22 mouse cellular contexts compared by ENCODE assay signal in the genomic region with DNA sequence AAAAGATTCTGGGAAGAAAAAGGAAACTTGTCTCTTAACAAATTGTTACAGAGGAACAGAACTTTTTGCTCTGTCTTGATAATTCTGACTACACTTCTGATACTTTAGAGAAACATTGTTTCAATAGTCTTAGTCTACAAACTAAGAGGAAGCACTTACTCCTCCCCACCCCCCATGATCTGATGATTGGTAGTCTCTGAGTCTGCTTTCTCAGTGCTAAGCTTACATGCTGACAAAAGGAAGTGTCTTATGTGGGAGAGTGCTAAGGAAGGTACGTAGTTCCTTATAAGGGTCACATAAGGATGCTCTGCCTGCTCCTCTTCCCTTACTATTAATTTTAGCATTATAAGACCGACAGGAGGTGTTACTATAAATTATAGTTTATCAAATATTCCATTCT. TPM values are rescaled to one million over a fixed set of nuclear protein-coding genes. Genes with fewer than 3 reads are reported as not detected.
DNase-seq lines count a peak whose midpoint lies in the region; ATAC-seq and TF ChIP-seq lines count a peak whose summit lies in the region.
"Had no signal": no experiment of that assay in that cellular context is flagged by ENCODE, and none has a peak within 500 bp of the region (broad histone marks: within the 10 kb centered on the region; RNA-seq: fewer than 3 reads in every experiment).

No protein-coding gene starts in this region.

- H3K36me3 ChIP-seq in thymus, adult 2 months (ENCODE audit: control insufficient read depth, insufficient read depth, low read length): no peaks in the 10 kb centered on the region
- H3K36me3 ChIP-seq in MEL (ENCODE audit: control insufficient read depth in 1 of 2, insufficient read depth in 2 of 2, low read length in 2 of 2): peaks cover 11 to 81% of the 10 kb centered on the region in 2 experiments
- peaks cover 5% of the 10 kb centered on the region; the same call in 1 of the 2 replicates for H3K36me3 ChIP-seq in liver, embryonic 11.5 days (ENCODE audit: control insufficient read depth, insufficient read depth, low read length)
- no peaks in the 10 kb centered on the region for H3K36me3 ChIP-seq in hindbrain, embryonic 11.5 days (ENCODE audit: control insufficient read depth, insufficient read depth, low read length)
- H3K36me3 ChIP-seq in kidney, embryonic 15.5 days: 0 out of 2 replicates have a peak, but pooled peaks cover 4% of the 10 kb centered on the region
- H3K36me3 ChIP-seq: embryonic facial prominence, embryonic 15.5 days; hindbrain, embryonic 15.5 days; midbrain, embryonic 12.5 days had no signal

- ATAC-seq in liver, embryonic 11.5 days (replicated peaks; ENCODE audit: low FRiP score): no peak
- peak; percentile 56; the same call in 1 of the 2 replicates for ATAC-seq in neutrophil, adult 5-6 weeks (ENCODE audit: extremely low read depth, insufficient number of reproducible peaks, low FRiP score, poor library complexity, severe bottlenecking)
- no peak for ATAC-seq in hindbrain, embryonic 11.5 days (ENCODE audit: low FRiP score)
- ATAC-seq in kidney, embryonic 15.5 days (replicated peaks; ENCODE audit: low FRiP score): no peak
- ATAC-seq: forebrain, embryonic 14.5 days had no signal

- no peaks in the 10 kb centered on the region for H3K4me1 ChIP-seq in thymus, adult 2 months (replicated peaks; ENCODE audit: control insufficient read depth, insufficient read depth, low read length)
- H3K4me1 ChIP-seq in MEL (ENCODE audit: control insufficient read depth in 1 of 2, insufficient read depth in 2 of 2, low read length in 2 of 2): peaks cover 32 to 51% of the 10 kb centered on the region in 2 experiments
- peaks cover 40% of the 10 kb centered on the region for H3K4me1 ChIP-seq in liver, embryonic 11.5 days (replicated peaks; ENCODE audit: control insufficient read depth, insufficient read depth, low read length)
- H3K4me1 ChIP-seq in hindbrain, embryonic 11.5 days (replicated peaks; ENCODE audit: control insufficient read depth, insufficient read depth, low read length): no peaks in the 10 kb centered on the region
- peaks cover 2% of the 10 kb centered on the region; the same call in 1 of the 2 replicates for H3K4me1 ChIP-seq in kidney, embryonic 15.5 days
- H3K4me1 ChIP-seq: limb, embryonic 12.5 days had no signal

- TF ChIP-seq RAD21 in MEL (IDR thresholded peaks at IDR 0.05; ENCODE audit: low read depth, low read length): no peak

- 29% methylated on average over 2 of the region's 2 CpGs for WGBS in thymus, adult 2 months
- 66% methylated on average over 2 of the region's 2 CpGs for WGBS in liver, embryonic 11.5 days
- whole genome bisulfite sequencing in hindbrain, embryonic 11.5 days: 98% methylated on average over 2 of the region's 2 CpGs
- 86% methylated on average over 2 of the region's 2 CpGs for WGBS in kidney, embryonic 15.5 days

- H3K4me2 ChIP-seq in liver, embryonic 11.5 days: peak overlapping the region; percentile 17; the same call in 1 of the 2 replicates
- no peak overlapping the region for H3K4me2 ChIP-seq in hindbrain, embryonic 11.5 days (replicated peaks; ENCODE audit: low read depth, low read length)
- H3K4me2 ChIP-seq in kidney, embryonic 15.5 days: no peak overlapping the region
- H3K4me2 ChIP-seq: embryonic facial prominence, embryonic 15.5 days; hindbrain, embryonic 15.5 days; limb, embryonic 12.5 days; lung, embryonic 14.5 days; midbrain, embryonic 12.5 days had no signal

- H3K9me3 ChIP-seq in MEL (replicated peaks; ENCODE audit: insufficient read depth, low read length): no peaks in the 10 kb centered on the region
- H3K9me3 ChIP-seq in liver, embryonic 11.5 days (ENCODE audit: control insufficient read depth, low read length): no peaks in the 10 kb centered on the region
- H3K9me3 ChIP-seq in hindbrain, embryonic 11.5 days (ENCODE audit: control insufficient read depth, low read length): no peaks in the 10 kb centered on the region
- no peaks in the 10 kb centered on the region for H3K9me3 ChIP-seq in kidney, embryonic 15.5 days (replicated peaks)
- H3K9me3 ChIP-seq: embryonic facial prominence, embryonic 15.5 days; hindbrain, embryonic 15.5 days; limb, embryonic 12.5 days; midbrain, embryonic 12.5 days had no signal

- H3K27me3 ChIP-seq in thymus, adult 2 months (ENCODE audit: control insufficient read depth, insufficient read depth, low read length): no peaks in the 10 kb centered on the region
- no peaks in the 10 kb centered on the region for H3K27me3 ChIP-seq in MEL (ENCODE audit: control insufficient read depth in 1 of 2, insufficient read depth in 2 of 2, low read length in 2 of 2)
- no peaks in the 10 kb centered on the region for H3K27me3 ChIP-seq in liver, embryonic 11.5 days (replicated peaks; ENCODE audit: control insufficient read depth, insufficient read depth, low read length)
- no peaks in the 10 kb centered on the region for H3K27me3 ChIP-seq in hindbrain, embryonic 11.5 days (ENCODE audit: control insufficient read depth, insufficient read depth, low read length)
- H3K27me3 ChIP-seq in kidney, embryonic 15.5 days: no peaks in the 10 kb centered on the region
- H3K27me3 ChIP-seq: embryonic facial prominence, embryonic 15.5 days; hindbrain, embryonic 15.5 days; limb, embryonic 12.5 days; midbrain, embryonic 12.5 days had no signal

- DNase-seq in thymus, adult 2 months: peak; percentile 3
- DNase-seq in thymus, adult 18-20 months: no peak
- peak; percentile 94 for DNase-seq in MEL (ENCODE audit: low read depth, low spot score)
- no peak for DNase-seq in liver, embryonic 11.5 days (ENCODE audit: low spot score)
- no peak for DNase-seq in hindbrain, embryonic 11.5 days (ENCODE audit: low spot score)
- no peak for DNase-seq in embryo, embryonic 9.5 days (ENCODE audit: extremely low spot score)
- DNase-seq: adrenal gland, adult 2 months; cerebellum, adult 11-12 months; heart, adult 2 months; kidney, adult 18-20 months; kidney, postnatal 25 days; layer of hippocampus, adult 9-11 months; lung, embryonic 14.5 days; right cerebral cortex, postnatal 14 days; thymus, postnatal 25 days had no signal

- no peak for TF ChIP-seq POLR2A in thymus, adult 2 months (IDR thresholded peaks at IDR 0.05; ENCODE audit: control insufficient read depth, extremely low read depth, insufficient read depth, low read length, poor library complexity)
- no peak for TF ChIP-seq POLR2A in MEL (IDR thresholded peaks at IDR 0.05; ENCODE audit: control insufficient read depth in 1 of 2, insufficient read depth in 1 of 2, low read depth in 1 of 2, low read length in 2 of 2, poor library complexity in 1 of 2)

- H3K79me2 ChIP-seq in MEL (ENCODE audit: control insufficient read depth, insufficient read depth, low read length, poor library complexity): peaks cover 73% of the 10 kb centered on the region

- no peak overlapping the region for H3K4me3 ChIP-seq in thymus, adult 2 months (ENCODE audit: control insufficient read depth, insufficient read depth, low read length)
- no peak overlapping the region for H3K4me3 ChIP-seq in MEL (ENCODE audit: control insufficient read depth in 1 of 2, insufficient read depth in 1 of 2, low read depth in 2 of 2, low read length in 2 of 2)
- no peak overlapping the region for H3K4me3 ChIP-seq in liver, embryonic 11.5 days (ENCODE audit: low read depth, low read length)
- H3K4me3 ChIP-seq in hindbrain, embryonic 11.5 days (ENCODE audit: low read depth, low read length): no peak overlapping the region
- H3K4me3 ChIP-seq in kidney, embryonic 15.5 days (replicated peaks): no peak overlapping the region
- H3K4me3 ChIP-seq: embryonic facial prominence, embryonic 15.5 days; heart, adult 2 months; hindbrain, embryonic 15.5 days; limb, embryonic 12.5 days; midbrain, embryonic 12.5 days had no signal

- 0 out of 4 replicates have a peak, but pooled peaks of 1 of the 2 experiments have one; percentile 39 for TF ChIP-seq EP300 in MEL (IDR thresholded peaks at IDR 0.05; ENCODE audit: low read depth in 1 of 2, low read length in 2 of 2)

- H3K27ac ChIP-seq in thymus, adult 2 months (ENCODE audit: control insufficient read depth, insufficient read depth, low read length): no peak overlapping the region
- peak overlapping the region; percentile 40; the same call in 1 of the 2 replicates for H3K27ac ChIP-seq in MEL (ENCODE audit: control insufficient read depth, low read depth, low read length)
- H3K27ac ChIP-seq in liver, embryonic 11.5 days (ENCODE audit: low read depth, low read length): no peak overlapping the region
- no peak overlapping the region for H3K27ac ChIP-seq in hindbrain, embryonic 11.5 days (ENCODE audit: low read depth, low read length)
- H3K27ac ChIP-seq in kidney, embryonic 15.5 days: no peak overlapping the region
- H3K27ac ChIP-seq: embryonic facial prominence, embryonic 15.5 days; heart, adult 2 months; hindbrain, embryonic 15.5 days; limb, embryonic 12.5 days; midbrain, embryonic 12.5 days had no signal

- H3K9ac ChIP-seq in MEL (ENCODE audit: control insufficient read depth, low read depth, low read length, poor library complexity, severe bottlenecking): no peak overlapping the region
- H3K9ac ChIP-seq in liver, embryonic 11.5 days (ENCODE audit: low read depth, low read length): no peak overlapping the region
- H3K9ac ChIP-seq in hindbrain, embryonic 11.5 days (ENCODE audit: low read depth, low read length): no peak overlapping the region
- H3K9ac ChIP-seq in kidney, embryonic 15.5 days: no peak overlapping the region
- H3K9ac ChIP-seq: embryonic facial prominence, embryonic 15.5 days; hindbrain, embryonic 15.5 days; limb, embryonic 12.5 days; lung, embryonic 14.5 days; midbrain, embryonic 12.5 days had no signal

- no peak for TF ChIP-seq CTCF in thymus, adult 2 months (IDR thresholded peaks at IDR 0.05; ENCODE audit: borderline replicate concordance, control insufficient read depth, extremely low read depth, insufficient read depth, low read length, poor library complexity)
- TF ChIP-seq CTCF in MEL (IDR thresholded peaks at IDR 0.05 in 2 of 3, conservative IDR thresholded peaks at IDR 0.05 in 1 of 3; ENCODE audit: control insufficient read depth in 1 of 3, insufficient read depth in 1 of 3, low read depth in 2 of 3, low read length in 3 of 3, poor library complexity in 1 of 3, severe bottlenecking in 1 of 3): no peak

RNA-seq across cellular contexts. Expression of a gene that starts 6.7 kb away (rescaled TPM):
- 9.0 and 9.8 TPM in 2 replicates for polyA plus RNA-seq in thymus, adult 2 months (2012; rRNA removed)
- total RNA-seq in MEL (2012; rRNA removed): 69.5 and 75.3 TPM in 2 replicates
- 10 to 100 TPM; 40.1 to 46.1 TPM for polyA plus RNA-seq in MEL (2012; ENCODE audit: insufficient read depth in 1 of 2, insufficient read length in 2 of 2, low read depth in 1 of 2, low replicate concordance in 2 of 2, missing spikeins in 1 of 2)
- polyA plus RNA-seq in liver, embryonic 11.5 days (2014; fragmentation: Nextera tagmentation; extraction: Ambion mirVana): 29.9 and 32.4 TPM in 2 replicates
- 80.3 and 84.3 TPM in 2 replicates for total RNA-seq in neutrophil, adult 5-6 weeks (2017)
- 19.0 and 20.2 TPM in 2 replicates for polyA plus RNA-seq in hindbrain, embryonic 11.5 days (2014; fragmentation: Nextera tagmentation; extraction: Ambion mirVana)
- polyA plus RNA-seq in kidney, embryonic 15.5 days (2015; fragmentation: Nextera tagmentation; extraction: Ambion mirVana): 11.0 and 11.1 TPM in 2 replicates

RNA-seq across cellular contexts. Expression of a gene that starts 13.2 kb away (rescaled TPM):
- polyA plus RNA-seq in thymus, adult 2 months (2012; rRNA removed): 7.1 and 10.5 TPM in 2 replicates
- 2.6 and 2.7 TPM in 2 replicates for total RNA-seq in MEL (2012; rRNA removed)
- polyA plus RNA-seq in MEL (2012; ENCODE audit: insufficient read depth in 1 of 2, insufficient read length in 2 of 2, low read depth in 1 of 2, low replicate concordance in 2 of 2, missing spikeins in 1 of 2): 10 to 100 TPM in 1 of 2 experiments, not detected in 1; 10.0 TPM
- 3.0 and 3.1 TPM in 2 replicates for polyA plus RNA-seq in liver, embryonic 11.5 days (2014; fragmentation: Nextera tagmentation; extraction: Ambion mirVana)
- 1.0 and 1.8 TPM in 2 replicates for total RNA-seq in neutrophil, adult 5-6 weeks (2017)
- 28.3 and 33.0 TPM in 2 replicates for polyA plus RNA-seq in hindbrain, embryonic 11.5 days (2014; fragmentation: Nextera tagmentation; extraction: Ambion mirVana)
- 6.7 and 7.2 TPM in 2 replicates for polyA plus RNA-seq in kidney, embryonic 15.5 days (2015; fragmentation: Nextera tagmentation; extraction: Ambion mirVana)

Comparison
In these comparisons a context has a peak if more than half of its experiments do, and no peak if none do; other contexts are left out.
1. DNase-seq: peak in thymus, adult 2 months (single experiment) and MEL (single experiment); none in thymus, adult 18-20 months (0 of 2), liver, embryonic 11.5 days (single experiment), hindbrain, embryonic 11.5 days (single experiment) and embryo, embryonic 9.5 days (single experiment).